Mouse (Mus musculus) lung, postnatal 0 days (tissue): ENCODE data around the gene Gm3417.
"Not testable (repeated sequence)": the region's sequence is repeated elsewhere in the genome, so short reads cannot be mapped to it uniquely, and the experiment has no call there.

Experiments
- CTCF ChIP-seq: IDR thresholded peaks from 2 replicates; pipeline ENCODE4 v1.5.1; 2016; ENCODE audit warnings: antibody characterized with exemption, mild to moderate bottlenecking
- EP300 ChIP-seq: IDR thresholded peaks from 2 replicates; pipeline ENCODE4 v1.6.1; 2016; ENCODE audit warnings: antibody characterized with exemption, mild to moderate bottlenecking, control low read depth

- TF ChIP-seq EP300, CTCF: not testable (repeated sequence)
Measured at GRCm38 (mm10) chr17:15021503-15022220, 43.1 kb upstream of the Gm3417 start.
